Mouse (Mus musculus): ENCODE measurements around the gene Ahr. TPM values are rescaled to one million over a fixed set of nuclear protein-coding genes. Genes with fewer than 3 reads are reported as not detected.

Gene Ahr
- polyA plus RNA-seq, 1 experiment: 1.7 TPM

GRCm38 (mm10) chr12:35530587-35530986 is 4.3 kb downstream of the Ahr start:
- Histone ChIP-seq H3K4me3 (ENCODE audit: insufficient read depth, low read depth, low read length) (no peak overlapping the region), H3K27ac (replicated peaks; ENCODE audit: low read depth, low read length) (peak overlapping the region; percentile 58)

GRCm38 (mm10) chr12:35527429-35527828 is 7.4 kb downstream of the Ahr start:
- Histone ChIP-seq H3K27ac (replicated peaks; ENCODE audit: low read depth, low read length) (0 out of 2 replicates have a peak overlapping the region, but pooled peaks have one; percentile 31), H3K4me1 (ENCODE audit: control insufficient read depth, insufficient read depth, insufficient read length, low read length) (peaks cover 15% of the 10 kb centered on the region), H3K4me3 (ENCODE audit: insufficient read depth, low read depth, low read length) (no peak overlapping the region)

More at GRCm38 (mm10) chr12:35530587-35530986, 4.3 kb downstream of the Ahr start:
- peaks cover 11% of the 10 kb centered on the region for H3K4me1 ChIP-seq (ENCODE audit: control insufficient read depth, insufficient read depth, insufficient read length, low read length)

GRCm38 (mm10) chr12:35522585-35523103 is 12.2 kb downstream of the Ahr start:
- Histone ChIP-seq H3K4me1 (ENCODE audit: control insufficient read depth, insufficient read depth, insufficient read length, low read length) (peaks cover 14% of the 10 kb centered on the region), H3K27ac (replicated peaks; ENCODE audit: low read depth, low read length) (peak overlapping the region; percentile 76)

GRCm38 (mm10) chr12:35515621-35516020 is 19.2 kb downstream of the Ahr start:
- Histone ChIP-seq H3K4me3 (ENCODE audit: insufficient read depth, low read depth, low read length) (no peak overlapping the region), H3K4me1 (ENCODE audit: control insufficient read depth, insufficient read depth, insufficient read length, low read length) (no peaks in the 10 kb centered on the region; the same call in 1 of the 2 replicates), H3K27ac (replicated peaks; ENCODE audit: low read depth, low read length) (no peak overlapping the region)

More at GRCm38 (mm10) chr12:35522585-35523103, 12.2 kb downstream of the Ahr start:
- H3K4me3 ChIP-seq (ENCODE audit: insufficient read depth, low read depth, low read length): no peak overlapping the region

GRCm38 (mm10) chr12:35514671-35515070 is 20.2 kb downstream of the Ahr start:
- Histone ChIP-seq H3K4me3 (ENCODE audit: insufficient read depth, low read depth, low read length) (no peak overlapping the region), H3K4me1 (ENCODE audit: control insufficient read depth, insufficient read depth, insufficient read length, low read length) (no peaks in the 10 kb centered on the region; the same call in 1 of the 2 replicates), H3K27ac (replicated peaks; ENCODE audit: low read depth, low read length) (no peak overlapping the region)

- Histone ChIP-seq H3K27ac (replicated peaks; ENCODE audit: low read depth, low read length) (no peak overlapping the region), H3K4me3 (ENCODE audit: insufficient read depth, low read depth, low read length) (no peak overlapping the region), H3K4me1 (ENCODE audit: control insufficient read depth, insufficient read depth, insufficient read length, low read length) (no peaks in the 10 kb centered on the region; the same call in 1 of the 2 replicates)
Measured at GRCm38 (mm10) chr12:35510711-35511110, 24.1 kb downstream of the Ahr start.

- Histone ChIP-seq H3K4me1 (ENCODE audit: control insufficient read depth, insufficient read depth, insufficient read length, low read length) (peaks cover 7% of the 10 kb centered on the region; the same call in 1 of the 2 replicates), H3K4me3 (ENCODE audit: insufficient read depth, low read depth, low read length) (no peak overlapping the region), H3K27ac (replicated peaks; ENCODE audit: low read depth, low read length) (no peak overlapping the region)
Measured at GRCm38 (mm10) chr12:35506383-35506782, 28.5 kb downstream of the Ahr start.

- H3K4me3 ChIP-seq (ENCODE audit: insufficient read depth, low read depth, low read length): no peak overlapping the region
- peaks cover 7% of the 10 kb centered on the region; the same call in 1 of the 2 replicates for H3K4me1 ChIP-seq (ENCODE audit: control insufficient read depth, insufficient read depth, insufficient read length, low read length)
- peak overlapping the region; percentile 37 for H3K27ac ChIP-seq (replicated peaks; ENCODE audit: low read depth, low read length)
Measured at GRCm38 (mm10) chr12:35504081-35504480, 30.8 kb downstream of the Ahr start.

DNA sequence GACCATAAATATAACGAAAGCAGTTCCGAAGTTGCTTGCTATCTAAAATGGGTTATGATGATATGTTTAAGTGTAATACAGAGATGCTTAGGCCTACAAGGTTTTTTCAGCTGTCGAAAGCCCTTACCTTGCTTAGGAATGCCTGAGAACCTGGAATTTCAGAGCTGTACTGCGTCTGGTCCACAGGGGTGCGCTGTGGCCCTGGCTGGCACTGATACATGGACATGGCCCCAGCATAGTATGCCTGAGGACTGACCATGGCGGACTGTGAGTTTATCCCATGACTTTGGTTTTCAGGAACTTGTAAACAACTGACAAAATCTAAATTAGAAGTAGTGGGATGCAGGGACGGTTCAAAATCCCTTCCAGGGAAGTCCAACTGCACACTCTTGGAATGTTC is 31.3 kb downstream of the Ahr start:
- Histone ChIP-seq H3K27ac (replicated peaks; ENCODE audit: low read depth, low read length) (peak overlapping the region; percentile 37; the same call in 1 of the 2 replicates), H3K4me1 (ENCODE audit: control insufficient read depth, insufficient read depth, insufficient read length, low read length) (peaks cover 7% of the 10 kb centered on the region; the same call in 1 of the 2 replicates)

GRCm38 (mm10) chr12:35501476-35501875 is 33.4 kb downstream of the Ahr start:
- peaks cover 7% of the 10 kb centered on the region; the same call in 1 of the 2 replicates for H3K4me1 ChIP-seq (ENCODE audit: control insufficient read depth, insufficient read depth, insufficient read length, low read length)
- H3K27ac ChIP-seq (replicated peaks; ENCODE audit: low read depth, low read length): no peak overlapping the region
- no peak overlapping the region for H3K4me3 ChIP-seq (ENCODE audit: insufficient read depth, low read depth, low read length)

More for the DNA sequence above, 31.3 kb downstream of the Ahr start:
- H3K4me3 ChIP-seq (ENCODE audit: insufficient read depth, low read depth, low read length): no peak overlapping the region

DNA sequence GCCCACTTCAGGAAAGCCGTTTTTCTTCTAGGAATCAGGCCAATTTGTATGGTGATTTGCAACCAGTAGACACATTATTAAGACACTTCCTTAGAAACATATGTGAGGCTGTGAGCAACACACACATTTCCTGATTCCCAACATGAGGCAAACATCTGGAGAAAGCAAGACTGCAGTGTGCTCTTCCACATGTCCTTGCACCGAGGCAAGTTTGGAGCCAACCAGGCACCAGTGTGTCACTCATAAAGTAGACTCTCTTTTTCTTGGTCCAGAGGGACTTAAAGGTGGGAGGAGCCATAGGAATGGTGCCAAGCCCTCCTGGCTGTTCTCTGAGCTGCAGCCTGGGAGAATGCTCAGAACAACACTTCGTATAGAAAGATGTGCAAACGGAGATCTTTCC is 39.6 kb downstream of the Ahr start:
- Histone ChIP-seq H3K4me1 (ENCODE audit: control insufficient read depth, insufficient read depth, insufficient read length, low read length) (0 out of 2 replicates have a peak, but pooled peaks cover under 1% of the 10 kb centered on the region), H3K4me3 (ENCODE audit: insufficient read depth, low read depth, low read length) (no peak overlapping the region), H3K27ac (replicated peaks; ENCODE audit: low read depth, low read length) (no peak overlapping the region)

GRCm38 (mm10) chr12:35480764-35481163 is 54.1 kb downstream of the Ahr start:
- Histone ChIP-seq H3K4me1 (ENCODE audit: control insufficient read depth, insufficient read depth, insufficient read length, low read length) (peaks cover 3% of the 10 kb centered on the region; the same call in 1 of the 2 replicates), H3K27ac (replicated peaks; ENCODE audit: low read depth, low read length) (no peak overlapping the region), H3K4me3 (ENCODE audit: insufficient read depth, low read depth, low read length) (no peak overlapping the region)

GRCm38 (mm10) chr12:35478906-35479305 is 55.9 kb downstream of the Ahr start:
- no peak overlapping the region for H3K4me3 ChIP-seq (ENCODE audit: insufficient read depth, low read depth, low read length)
- peaks cover 3% of the 10 kb centered on the region; the same call in 1 of the 2 replicates for H3K4me1 ChIP-seq (ENCODE audit: control insufficient read depth, insufficient read depth, insufficient read length, low read length)
- peak overlapping the region; percentile 17; the same call in 1 of the 2 replicates for H3K27ac ChIP-seq (replicated peaks; ENCODE audit: low read depth, low read length)

- Histone ChIP-seq H3K4me1 (ENCODE audit: control insufficient read depth, insufficient read depth, insufficient read length, low read length) (peaks cover 6% of the 10 kb centered on the region), H3K4me3 (ENCODE audit: insufficient read depth, low read depth, low read length) (no peak overlapping the region), H3K27ac (replicated peaks; ENCODE audit: low read depth, low read length) (peak overlapping the region; percentile 95)
Measured at GRCm38 (mm10) chr12:35463457-35463856, 71.4 kb downstream of the Ahr start.

GRCm38 (mm10) chr12:35462667-35463066 is 72.2 kb downstream of the Ahr start:
- Histone ChIP-seq H3K4me3 (ENCODE audit: insufficient read depth, low read depth, low read length) (no peak overlapping the region), H3K4me1 (ENCODE audit: control insufficient read depth, insufficient read depth, insufficient read length, low read length) (peaks cover 6% of the 10 kb centered on the region), H3K27ac (replicated peaks; ENCODE audit: low read depth, low read length) (peak overlapping the region; percentile 72)

DNA sequence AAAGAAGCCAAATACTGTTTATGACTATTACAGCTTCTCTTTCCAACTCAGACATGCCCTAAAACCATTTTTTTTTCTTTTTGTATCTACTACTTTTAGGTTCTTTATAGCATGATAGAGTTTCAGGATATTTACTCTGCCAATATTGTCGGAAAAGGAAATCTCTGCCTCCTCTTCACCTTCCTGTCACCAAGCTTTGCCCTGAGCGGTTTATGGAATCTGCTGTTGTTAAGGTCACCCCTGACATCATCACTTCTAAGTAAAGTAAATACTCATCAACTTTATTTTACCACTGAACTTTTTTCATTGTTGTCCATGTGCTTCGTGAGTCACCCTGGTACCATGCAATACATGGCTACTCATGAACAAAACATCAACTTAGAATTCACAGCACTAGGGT is 75.2 kb downstream of the Ahr start:
- Histone ChIP-seq H3K4me1 (ENCODE audit: control insufficient read depth, insufficient read depth, insufficient read length, low read length) (peaks cover 6% of the 10 kb centered on the region), H3K27ac (replicated peaks; ENCODE audit: low read depth, low read length) (no peak overlapping the region), H3K4me3 (ENCODE audit: insufficient read depth, low read depth, low read length) (no peak overlapping the region)

All from brown adipose tissue, adult 24 weeks (tissue).